Mouse (Mus musculus): ENCODE data around the gene Olfr112. TPM values are rescaled to one million over a fixed set of nuclear protein-coding genes. Genes with fewer than 3 reads are reported as not detected.
"Not testable (repeated sequence)": the region's sequence is repeated elsewhere in the genome, so short reads cannot be mapped to it uniquely, and the experiment has no call there.

Olfr112 gene
- not detected in 2 replicates for polyA plus RNA-seq (2015; fragmentation: Nextera tagmentation; extraction: Ambion mirVana)

DNA sequence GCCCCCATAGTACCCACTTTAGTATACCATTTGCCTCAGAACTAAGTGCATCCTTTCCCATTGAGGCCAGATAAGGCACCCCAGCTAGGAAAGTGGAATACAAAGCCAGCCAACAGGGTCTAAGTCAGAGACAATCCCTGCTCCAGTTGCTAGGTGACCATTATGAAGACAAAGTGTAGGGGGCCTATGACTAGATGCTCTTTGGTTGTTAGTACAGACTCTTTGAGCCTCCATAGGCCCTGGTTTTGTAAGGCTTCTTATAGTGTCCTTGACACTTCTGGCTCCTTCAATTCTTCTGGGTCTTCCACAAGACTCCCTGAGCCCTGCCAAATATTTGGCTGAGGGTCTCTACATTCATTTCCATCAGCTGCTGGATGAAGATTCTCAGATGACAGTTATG, at the start of gene Olfr112:
Olfr112 (minus strand) TSS at position 101 of the 400 bp plus-strand sequence.
- Histone ChIP-seq H3K9me3 (no peaks in the 10 kb centered on the region), H3K4me3 (no peak within 1 kb of the TSS), H3K36me3 (replicated peaks) (no peaks in the 10 kb centered on the region), H3K27ac (no peak within 1 kb of the TSS), H3K27me3 (replicated peaks) (no peaks in the 10 kb centered on the region), H3K4me2 (no peak within 1 kb of the TSS), H3K9ac (no peak within 1 kb of the TSS), H3K4me1 (no peaks in the 10 kb centered on the region)
- no peak for ATAC-seq (replicated peaks)

DNA sequence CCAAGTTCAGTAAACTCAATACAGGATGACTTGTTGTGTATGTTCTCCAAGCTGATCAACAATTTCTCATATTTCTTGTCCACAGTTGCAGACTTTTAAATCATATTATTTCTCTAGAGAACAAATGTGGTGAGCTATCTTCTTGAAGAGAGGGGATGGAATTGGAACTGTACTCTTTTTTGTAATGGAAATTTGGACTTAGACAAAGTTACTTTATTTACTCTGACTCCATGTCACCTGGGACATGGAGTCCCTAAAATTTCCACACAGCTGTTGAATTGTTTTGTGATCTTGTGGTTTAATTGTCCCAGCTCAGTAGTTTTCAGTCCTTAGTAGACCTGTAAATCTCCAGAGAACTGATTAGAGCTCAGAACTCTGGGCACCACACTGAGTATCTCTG, 23.4 kb upstream of the Olfr112 start, which contains the start of gene Olfr114:
Olfr114 (minus strand) TSS at position 101 of the 400 bp plus-strand sequence.
- Histone ChIP-seq H3K36me3 (replicated peaks) (no peaks in the 10 kb centered on the region), H3K9me3 (no peaks in the 10 kb centered on the region), H3K4me1 (no peaks in the 10 kb centered on the region), H3K27me3 (replicated peaks) (no peaks in the 10 kb centered on the region), H3K9ac (no peak within 1 kb of the TSS), H3K4me3 (no peak within 1 kb of the TSS), H3K4me2 (no peak within 1 kb of the TSS), H3K27ac (no peak within 1 kb of the TSS)
- ATAC-seq (replicated peaks) = no peak

DNA sequence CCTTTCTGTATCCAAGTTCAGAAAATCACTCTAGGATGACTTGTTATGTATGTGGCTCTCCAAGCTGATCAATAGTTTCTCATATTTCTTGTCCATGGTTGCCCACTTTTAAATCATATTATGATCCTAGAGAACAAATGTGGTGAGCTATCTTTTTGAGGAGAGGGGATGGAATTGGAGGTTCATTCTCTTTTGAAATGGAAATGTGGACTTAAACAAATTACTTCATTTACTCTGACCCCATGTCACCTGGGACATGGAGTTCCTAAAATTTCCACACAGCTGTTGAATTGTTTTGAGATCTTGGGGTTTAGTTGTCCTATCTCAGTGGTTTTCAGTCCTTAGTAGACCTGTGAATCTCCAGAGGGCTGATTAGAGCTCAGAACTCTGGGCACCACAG, 8.3 kb upstream of the Olfr112 start, which contains the start of gene Olfr113:
Olfr113 (minus strand) TSS at position 101 of the 400 bp plus-strand sequence.
- Histone ChIP-seq H3K4me2 (no peak within 1 kb of the TSS), H3K27me3 (replicated peaks) (no peaks in the 10 kb centered on the region), H3K4me3 (no peak within 1 kb of the TSS), H3K9ac (no peak within 1 kb of the TSS), H3K36me3 (replicated peaks) (no peaks in the 10 kb centered on the region), H3K27ac (no peak within 1 kb of the TSS), H3K9me3 (no peaks in the 10 kb centered on the region), H3K4me1 (no peaks in the 10 kb centered on the region)
- ATAC-seq (replicated peaks) = no peak

DNA sequence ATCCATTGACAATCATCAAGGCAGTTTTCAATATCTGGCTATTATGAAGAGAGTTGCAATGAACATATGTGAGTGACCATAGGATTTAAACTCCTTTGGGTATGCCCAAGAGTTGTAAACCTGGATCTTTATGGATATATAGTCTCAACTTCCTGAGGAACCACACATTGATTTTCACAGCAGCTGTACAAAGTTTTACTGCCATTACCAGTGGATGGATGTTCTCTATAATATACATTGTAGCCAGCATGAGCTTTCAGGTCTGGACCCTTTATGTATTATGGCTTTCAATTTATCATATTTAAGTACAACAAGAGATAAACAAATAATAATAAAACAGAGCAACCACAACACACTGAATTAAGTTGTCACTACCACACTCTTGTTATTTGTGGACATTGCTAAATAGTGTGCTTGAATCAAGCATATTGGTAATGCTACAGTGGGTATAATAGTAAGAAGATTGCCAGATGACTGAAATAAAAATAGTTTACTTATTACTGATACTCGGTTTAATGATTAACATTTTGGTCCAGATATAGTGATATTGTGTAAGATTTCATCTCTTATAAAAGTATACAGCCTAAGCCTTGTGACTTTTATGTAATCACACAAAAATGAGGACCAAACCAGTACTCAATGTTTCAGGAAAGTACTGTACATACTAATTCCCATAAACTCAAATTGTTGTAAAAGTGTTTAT, 10.2 kb downstream of the Olfr112 start:
- Histone ChIP-seq H3K27ac (no peak overlapping the region), H3K4me2 (no peak overlapping the region), H3K4me3 (no peak overlapping the region), H3K36me3 (replicated peaks) (no peaks in the 10 kb centered on the region), H3K4me1 (no peaks in the 10 kb centered on the region), H3K9me3 (no peaks in the 10 kb centered on the region), H3K27me3 (replicated peaks) (no peaks in the 10 kb centered on the region), H3K9ac (no peak overlapping the region)
- ATAC-seq (replicated peaks) = no peak
- 61% methylated on average over 1 of the region's 1 CpGs for WGBS

DNA sequence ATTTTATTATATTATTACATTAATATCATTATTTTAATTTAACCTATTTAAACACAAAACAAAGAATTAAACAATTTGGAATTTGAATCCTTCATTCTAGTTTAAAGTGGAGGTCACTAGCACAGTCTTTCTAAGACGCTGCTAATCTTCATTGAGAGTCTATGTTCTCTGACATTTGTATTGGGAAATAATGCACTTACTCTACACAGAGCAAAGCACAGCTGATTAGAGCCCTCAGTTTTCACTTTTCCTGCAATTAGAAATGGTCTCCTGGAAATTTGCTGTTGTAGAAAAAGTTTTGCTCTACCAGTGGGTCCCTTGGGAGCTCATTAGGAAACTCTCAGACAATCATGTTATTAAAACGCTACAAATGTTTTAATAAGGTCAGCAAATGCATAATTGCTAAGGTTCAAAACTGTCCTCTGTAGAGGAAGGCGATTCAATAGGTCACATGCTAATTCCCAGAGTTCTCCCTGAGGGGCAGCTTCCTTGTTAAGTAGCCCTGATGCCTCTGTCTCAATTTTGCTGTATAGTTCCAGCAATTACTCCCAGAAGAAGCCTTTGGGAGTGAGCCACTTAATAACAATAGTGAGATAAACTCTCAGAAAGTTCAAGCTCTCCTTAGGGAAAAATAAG, 25.3 kb downstream of the Olfr112 start:
- Histone ChIP-seq H3K36me3 (replicated peaks) (no peaks in the 10 kb centered on the region), H3K4me1 (0 out of 2 replicates have a peak, but pooled peaks cover 4% of the 10 kb centered on the region), H3K4me2 (no peak overlapping the region), H3K9ac (no peak overlapping the region), H3K27me3 (replicated peaks) (no peaks in the 10 kb centered on the region), H3K4me3 (no peak overlapping the region), H3K9me3 (no peaks in the 10 kb centered on the region), H3K27ac (no peak overlapping the region)
- WGBS = 36% methylated on average over 3 of the region's 3 CpGs
- peak; percentile 69; the same call in 1 of the 2 replicates for ATAC-seq (replicated peaks)

DNA sequence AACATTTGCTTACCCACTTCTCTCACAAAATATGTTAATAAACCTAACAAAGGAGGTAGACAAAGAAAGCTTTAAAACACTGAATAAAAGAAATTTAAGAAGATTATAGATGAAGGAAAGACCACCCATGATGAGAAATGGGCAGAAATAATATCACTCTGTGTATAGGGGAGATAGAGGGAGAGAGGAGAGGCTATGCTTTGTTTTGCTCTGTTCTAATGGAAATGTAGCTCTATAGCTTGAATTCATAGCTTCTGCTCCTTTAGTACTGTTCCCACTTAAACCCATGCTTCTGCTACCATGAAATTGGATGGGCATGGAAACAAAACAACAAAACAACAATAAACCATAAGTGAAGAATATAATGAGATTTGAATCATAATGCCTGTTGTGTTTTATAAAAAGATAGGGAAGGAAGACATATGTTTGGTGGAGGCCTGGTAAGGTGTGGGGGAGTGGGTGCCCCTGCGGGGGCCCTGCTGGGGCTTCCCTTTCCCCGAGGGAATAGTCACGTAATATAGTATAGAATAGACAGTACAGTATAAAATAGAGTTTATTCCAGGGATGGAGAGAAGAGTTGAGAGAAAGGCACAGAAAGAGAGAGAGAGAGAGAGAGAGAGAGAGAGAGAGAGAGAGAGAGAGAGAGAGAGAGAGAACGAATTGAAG, 27.7 kb downstream of the Olfr112 start:
- no peak for ATAC-seq (replicated peaks)
- 51% methylated on average over 4 of the region's 4 CpGs for WGBS

DNA sequence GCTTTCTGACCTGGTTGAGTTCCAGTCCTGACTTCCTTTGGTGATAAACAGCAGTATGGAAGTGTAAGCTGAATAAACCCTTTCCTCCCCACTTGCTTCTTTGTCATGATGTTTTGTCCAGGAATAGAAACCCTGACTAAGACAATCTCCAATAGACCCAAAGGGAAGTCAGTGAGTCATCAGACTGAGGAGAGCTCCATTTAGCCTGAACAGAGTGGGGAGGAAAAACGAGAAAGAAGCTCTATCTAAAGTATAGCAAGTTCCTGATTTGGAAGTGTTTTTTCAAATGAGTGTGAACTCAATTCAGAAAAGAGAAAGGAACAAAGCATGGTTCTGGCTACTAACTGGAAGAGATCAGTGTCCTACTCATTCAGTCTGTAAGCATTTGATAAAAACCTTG, 30.8 kb downstream of the Olfr112 start:
- not testable (repeated sequence) for H3K9ac ChIP-seq; H3K36me3 ChIP-seq (replicated peaks); ATAC-seq (replicated peaks); H3K4me3 ChIP-seq; H3K4me1 ChIP-seq; H3K27ac ChIP-seq; H3K4me2 ChIP-seq; H3K9me3 ChIP-seq; H3K27me3 ChIP-seq (replicated peaks)
- WGBS = 63% methylated on average over 1 of the region's 1 CpGs

More for the DNA sequence above, 27.7 kb downstream of the Olfr112 start:
- no peaks in the 10 kb centered on the region for H3K9me3 ChIP-seq
- H3K4me3 ChIP-seq = no peak overlapping the region
- no peaks in the 10 kb centered on the region for H3K27me3 ChIP-seq (replicated peaks)
- H3K4me2 ChIP-seq = no peak overlapping the region
- H3K36me3 ChIP-seq (replicated peaks) = no peaks in the 10 kb centered on the region
- H3K27ac ChIP-seq = no peak overlapping the region
- no peak overlapping the region for H3K9ac ChIP-seq
- H3K4me1 ChIP-seq = 0 out of 2 replicates have a peak, but pooled peaks cover 4% of the 10 kb centered on the region

DNA sequence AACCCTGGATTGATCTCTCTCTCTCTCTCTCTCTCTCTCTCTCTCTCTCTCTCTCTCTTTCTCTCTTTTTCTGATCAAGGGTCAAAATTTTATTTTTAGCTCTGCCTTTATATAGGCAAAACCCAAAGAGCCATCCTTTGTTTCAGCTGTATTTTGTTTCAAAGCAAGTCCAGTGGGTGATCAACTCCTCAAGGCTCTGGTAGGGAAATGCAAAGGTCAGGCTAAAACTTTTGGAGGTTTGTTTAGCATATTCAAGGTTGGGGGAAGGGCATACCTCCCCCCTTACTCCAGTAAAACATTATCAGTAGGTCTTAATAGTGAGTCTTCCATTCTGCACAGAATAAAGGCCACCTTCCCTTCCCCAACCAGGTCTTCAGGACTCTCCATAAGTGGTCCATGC, 34.1 kb downstream of the Olfr112 start:
- Histone ChIP-seq H3K4me3 (no peak overlapping the region), H3K27ac (no peak overlapping the region), H3K9ac (no peak overlapping the region), H3K4me1 (no peaks in the 10 kb centered on the region), H3K9me3 (no peaks in the 10 kb centered on the region), H3K27me3 (replicated peaks) (no peaks in the 10 kb centered on the region), H3K4me2 (no peak overlapping the region), H3K36me3 (replicated peaks) (no peaks in the 10 kb centered on the region)
- no peak for ATAC-seq (replicated peaks)

DNA sequence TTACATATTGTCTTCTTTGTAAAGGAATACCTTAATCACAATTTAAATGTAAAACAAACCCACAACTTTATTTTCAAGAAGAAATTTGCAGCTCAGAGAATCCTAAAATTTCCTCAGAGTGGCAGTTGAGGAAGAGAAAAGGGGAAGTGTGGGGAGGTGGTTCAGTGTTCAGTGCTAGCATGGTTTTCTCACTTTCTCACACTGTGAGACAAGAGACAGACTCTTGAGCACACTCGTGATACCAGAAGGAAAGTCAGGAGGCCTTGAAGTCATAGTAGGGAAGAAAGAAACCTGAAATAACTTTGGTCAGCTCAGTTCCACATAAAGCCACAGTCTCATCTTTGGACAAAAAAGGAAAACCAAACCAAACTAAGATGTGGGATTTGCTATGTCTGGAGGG, 43.8 kb downstream of the Olfr112 start:
- not testable (repeated sequence) for H3K4me1 ChIP-seq; H3K4me3 ChIP-seq; H3K4me2 ChIP-seq; H3K9ac ChIP-seq; H3K9me3 ChIP-seq; H3K27me3 ChIP-seq (replicated peaks); H3K27ac ChIP-seq; H3K36me3 ChIP-seq (replicated peaks); ATAC-seq (replicated peaks)
- 78% methylated on average over 1 of the region's 1 CpGs for WGBS

DNA sequence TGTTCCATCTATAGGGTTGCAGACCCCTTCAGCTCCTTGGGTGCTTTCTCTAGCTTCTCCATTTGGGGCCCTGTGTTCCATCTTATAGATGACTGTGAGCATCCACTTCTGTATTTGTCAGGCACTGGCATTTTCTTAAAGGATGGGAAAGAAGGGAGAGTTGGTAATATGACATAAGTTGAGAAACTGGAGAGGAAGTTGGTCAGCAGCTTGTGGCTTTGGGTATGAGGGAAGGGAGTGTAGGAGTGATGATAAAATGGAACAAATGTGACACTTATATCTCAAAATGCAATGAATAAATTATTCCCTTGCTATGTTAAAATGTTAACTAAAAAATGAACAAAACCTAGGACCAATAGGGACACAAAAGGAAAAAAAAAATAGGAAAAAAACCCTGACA, 44.6 kb downstream of the Olfr112 start:
- H3K4me1 ChIP-seq; H3K36me3 ChIP-seq (replicated peaks); H3K9ac ChIP-seq; H3K27me3 ChIP-seq (replicated peaks); H3K9me3 ChIP-seq; H3K27ac ChIP-seq; H3K4me2 ChIP-seq; H3K4me3 ChIP-seq; ATAC-seq (replicated peaks): not testable (repeated sequence)
